Mouse (Mus musculus) liver, embryonic 16.5 days (tissue): ENCODE data around the gene Gm7534. TPM values are rescaled to one million over a fixed set of nuclear protein-coding genes. Genes with fewer than 3 reads are reported as not detected.

Source experiments
- ATAC-seq: fragments of 200-750 bp; cut with Nextera tagmentation; 2 replicates; pipeline ENCODE4 v1.8.0; 2017; ENCODE audit warnings: low read depth, mild to moderate bottlenecking, moderate number of reproducible peaks, moderate library complexity
- H3K27ac ChIP-seq: fragments of 300-500 bp; sonication (generic); 2 replicates; pipeline ENCODE4 v1.5.1; 2014; ENCODE audit warnings: mild to moderate bottlenecking, low read length
- H3K27me3 ChIP-seq: fragments of 300-500 bp; sonication (generic); 2 replicates; pipeline ENCODE4 v1.6.1; 2014; ENCODE audit warnings: low read depth, low read length, mixed read lengths; ENCODE audit not compliant: control insufficient read depth, insufficient read depth
- H3K36me3 ChIP-seq: fragments of 300-500 bp; sonication (generic); 2 replicates; pipeline ENCODE4 v1.6.1; 2014; ENCODE audit warnings: mild to moderate bottlenecking; ENCODE audit not compliant: control insufficient read depth, insufficient read depth
- H3K4me1 ChIP-seq: fragments of 300-500 bp; sonication (generic); 2 replicates; pipeline ENCODE4 v1.6.1; 2014; ENCODE audit warnings: low read depth, low read length, mixed read lengths; ENCODE audit not compliant: control insufficient read depth
- H3K4me2 ChIP-seq: fragments of 300-500 bp; sonication (generic); 2 replicates; pipeline ENCODE4 v1.6.1; 2014; ENCODE audit warnings: low read depth, low read length, mixed read lengths
- H3K4me3 ChIP-seq: fragments of 300-500 bp; sonication (generic); 2 replicates; pipeline ENCODE4 v1.5.1; 2014; ENCODE audit warnings: low read depth, mild to moderate bottlenecking, low read length
- H3K9ac ChIP-seq: fragments of 300-500 bp; sonication (generic); 2 replicates; pipeline ENCODE4 v1.6.1; 2014; ENCODE audit warnings: low read depth, low read length
- H3K9me3 ChIP-seq: fragments of 300-500 bp; sonication (generic); replicated peaks from 2 replicates; pipeline ENCODE4 v1.6.1; 2016; ENCODE audit warnings: low read length; ENCODE audit not compliant: control insufficient read depth
- WGBS: fragments of 180-500 bp; shearing (Covaris S2); extraction: QIAGEN DNeasy Blood & Tissue Kit; methylation state at CpG from one replicate; pipeline ENCODE4 v1.1.7; 2014; ENCODE audit not compliant: insufficient replicate concordance; 5-methylcytosine and 5-hydroxymethylcytosine counted together
- polyA plus RNA-seq: library from polyadenylated mRNA; unstranded; fragments of >200 nt; fragmentation: Nextera tagmentation; extraction: Ambion mirVana; gene quantifications from 2 replicates; pipeline ENCODE4 v1.2.1, GENCODE M21; 2015

Gene Gm7534
- polyA plus RNA-seq: not detected in 2 replicates

- no peak within 1 kb of the TSS for H3K4me2 ChIP-seq
- H3K4me1 ChIP-seq: no peaks in the 10 kb centered on the region
- WGBS: 81% methylated on average over 4 of the region's 4 CpGs
- no peak for ATAC-seq
- H3K27ac ChIP-seq: no peak within 1 kb of the TSS
- no peaks in the 10 kb centered on the region for H3K36me3 ChIP-seq
- H3K4me3 ChIP-seq: no peak within 1 kb of the TSS
- H3K9me3 ChIP-seq: no peaks in the 10 kb centered on the region
- no peaks in the 10 kb centered on the region for H3K27me3 ChIP-seq
- H3K9ac ChIP-seq: no peak within 1 kb of the TSS
Observed at GRCm38 (mm10) chr4:134202904-134203303, at the start of gene Gm7534. Gene Gm7534, minus strand, starts transcription at chr4:134203004.

GRCm38 (mm10) chr4:134252131-134252910 is 49.5 kb upstream of the Gm7534 start:
- Histone ChIP-seq H3K27me3 (peaks cover 79% of the 10 kb centered on the region), H3K9ac (no peak overlapping the region), H3K4me2 (peak overlapping the region; percentile 60), H3K4me1 (peaks cover 24% of the 10 kb centered on the region), H3K9me3 (no peaks in the 10 kb centered on the region), H3K36me3 (no peaks in the 10 kb centered on the region), H3K27ac (no peak overlapping the region), H3K4me3 (peak overlapping the region; percentile 49)
- no peak for ATAC-seq
- 8% methylated on average over 22 of the region's 22 CpGs for WGBS

DNA sequence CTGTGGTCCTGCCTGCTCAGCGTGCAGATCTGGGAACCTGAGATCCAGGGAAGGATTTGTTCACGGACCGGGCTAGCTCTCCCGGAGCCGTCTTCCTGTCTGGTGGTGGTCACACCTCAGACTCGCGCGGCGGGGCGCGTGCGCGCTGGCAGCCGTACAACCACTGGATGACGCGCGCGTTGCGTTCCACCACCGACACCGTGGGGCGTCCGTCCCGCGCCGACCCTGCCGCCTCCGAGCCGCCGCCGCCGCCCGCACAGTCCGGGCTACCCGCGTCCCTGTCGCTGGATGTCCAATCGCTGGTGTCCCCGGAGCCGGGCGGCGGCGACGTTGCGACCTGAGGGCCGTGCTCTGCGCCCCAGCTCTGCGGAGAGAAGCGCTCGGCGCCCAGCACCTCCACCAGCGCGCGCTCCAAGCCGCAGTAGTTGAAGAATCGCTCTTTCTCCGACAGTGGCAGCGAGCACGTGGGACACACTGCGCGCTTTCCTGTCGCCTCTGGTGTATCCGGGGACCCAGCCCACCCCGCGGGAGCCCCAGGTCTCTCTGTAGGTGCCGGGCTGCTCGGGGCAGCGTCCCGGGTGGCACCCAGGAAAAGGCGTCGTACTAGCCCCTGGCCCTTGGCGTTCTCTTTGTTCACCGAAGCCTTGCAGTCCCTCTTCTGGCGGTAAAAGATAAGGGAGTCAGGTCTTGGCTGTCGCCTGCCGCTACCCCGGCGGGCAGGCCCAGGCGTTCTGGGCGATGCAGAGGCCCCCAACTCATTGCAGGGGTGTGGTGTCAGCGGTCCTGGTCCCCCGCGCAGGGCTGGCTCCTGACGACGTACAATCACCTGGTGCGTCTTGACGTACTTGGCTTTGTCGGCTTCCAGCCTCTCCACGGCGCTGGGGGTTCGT is 48.7 kb upstream of the Gm7534 start:
- no peaks in the 10 kb centered on the region for H3K36me3 ChIP-seq
- peak overlapping the region; percentile 49 for H3K4me3 ChIP-seq
- no peaks in the 10 kb centered on the region for H3K9me3 ChIP-seq
- H3K4me1 ChIP-seq: peaks cover 24% of the 10 kb centered on the region
- WGBS: under 1% methylated on average over 91 of the region's 91 CpGs
- no peak overlapping the region for H3K9ac ChIP-seq
- peaks cover 87% of the 10 kb centered on the region for H3K27me3 ChIP-seq
- peak overlapping the region; percentile 60 for H3K4me2 ChIP-seq
- H3K27ac ChIP-seq: no peak overlapping the region
- ATAC-seq: no peak

DNA sequence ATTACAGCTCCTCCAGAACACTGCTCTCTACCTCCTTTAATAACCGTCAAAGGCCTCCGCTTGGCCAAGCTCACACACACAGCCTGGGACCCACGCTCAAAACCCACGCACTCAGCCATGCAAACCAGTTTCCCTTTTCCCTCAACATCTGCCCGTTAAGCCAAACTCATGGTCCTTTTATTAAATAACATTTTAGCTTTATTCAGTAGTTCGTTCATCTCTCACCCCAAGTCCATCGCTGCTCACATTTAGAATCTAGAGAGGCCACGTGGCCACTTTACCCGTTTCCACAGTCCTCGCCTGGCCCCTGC is 48.1 kb upstream of the Gm7534 start:
- Histone ChIP-seq H3K27me3 (peaks cover 91% of the 10 kb centered on the region), H3K4me3 (peak overlapping the region; percentile 49), H3K9me3 (no peaks in the 10 kb centered on the region), H3K9ac (no peak overlapping the region), H3K27ac (no peak overlapping the region), H3K4me2 (peak overlapping the region; percentile 60), H3K4me1 (peaks cover 24% of the 10 kb centered on the region), H3K36me3 (no peaks in the 10 kb centered on the region)
- no peak for ATAC-seq
- WGBS: 19% methylated on average over 10 of the region's 10 CpGs

DNA sequence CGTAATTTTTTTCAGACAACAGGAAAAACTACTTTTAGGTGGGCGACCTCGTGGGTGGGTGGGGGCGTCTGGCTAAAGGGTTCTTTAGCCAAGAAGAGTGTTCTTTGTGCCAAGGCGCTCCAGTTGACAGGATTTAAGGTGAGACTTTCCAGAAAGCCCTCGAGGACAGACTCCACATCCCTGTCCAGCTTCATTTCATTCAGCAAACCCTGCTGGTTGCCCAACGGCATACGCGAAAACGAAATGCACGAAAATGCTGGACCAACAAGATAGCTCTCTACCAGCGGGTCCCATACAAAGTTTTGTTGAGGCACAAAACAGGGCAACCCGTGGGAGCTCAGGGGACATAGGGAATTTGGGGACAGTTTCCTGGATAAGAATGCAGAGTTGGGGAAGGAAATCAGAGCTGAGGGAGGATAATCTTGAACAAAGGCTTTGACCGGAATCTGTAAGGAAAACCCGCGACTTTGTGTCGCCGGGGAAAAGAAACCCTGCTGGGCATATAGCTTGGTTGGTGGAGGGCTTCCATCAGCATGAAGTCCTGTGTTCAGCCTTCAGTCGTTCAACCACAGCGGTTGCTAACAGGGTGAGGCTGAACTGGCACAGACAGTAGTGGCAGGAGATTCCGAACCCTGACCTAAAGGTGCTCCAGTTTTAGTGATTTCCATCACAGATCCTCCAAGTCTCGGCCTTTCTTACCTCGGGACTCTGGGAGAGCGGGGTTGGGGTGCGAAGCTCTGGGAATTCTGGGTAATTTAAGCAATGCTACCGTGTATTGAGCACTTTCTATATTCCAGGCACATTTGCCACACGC is 47.5 kb upstream of the Gm7534 start:
- ATAC-seq: no peak
- Histone ChIP-seq H3K9me3 (no peaks in the 10 kb centered on the region), H3K27ac (no peak overlapping the region), H3K9ac (no peak overlapping the region), H3K4me1 (peaks cover 28% of the 10 kb centered on the region), H3K4me2 (peak overlapping the region; percentile 54; the same call in 1 of the 2 replicates), H3K36me3 (no peaks in the 10 kb centered on the region), H3K4me3 (no peak overlapping the region; the same call in 1 of the 2 replicates), H3K27me3 (peaks cover 91% of the 10 kb centered on the region)
- 20% methylated on average over 27 of the region's 27 CpGs for WGBS

DNA sequence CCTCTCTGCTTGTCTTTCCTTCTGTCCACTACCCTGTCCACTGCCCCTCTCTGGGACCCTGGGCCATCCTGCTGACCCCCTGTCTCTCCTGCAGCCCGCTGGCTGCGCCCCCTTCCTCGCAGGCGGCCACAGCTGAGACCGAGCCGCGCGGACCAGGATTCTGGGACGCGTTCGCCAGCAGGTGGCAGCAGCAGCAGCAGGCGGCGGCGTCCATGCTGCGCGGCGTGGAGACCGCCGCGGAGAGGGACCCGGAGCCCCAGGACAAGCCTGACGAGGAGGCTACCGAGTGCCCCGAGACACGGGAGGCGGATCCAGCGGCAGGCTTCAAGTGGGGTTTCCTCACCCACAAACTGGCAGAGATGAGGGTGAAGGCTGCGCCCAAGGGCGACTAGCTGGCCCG is 46.8 kb upstream of the Gm7534 start:
- Histone ChIP-seq H3K4me2 (peak overlapping the region; percentile 54), H3K4me3 (peak overlapping the region; percentile 37), H3K36me3 (no peaks in the 10 kb centered on the region), H3K27ac (no peak overlapping the region), H3K9me3 (no peaks in the 10 kb centered on the region), H3K4me1 (peaks cover 33% of the 10 kb centered on the region), H3K27me3 (peaks cover 85% of the 10 kb centered on the region), H3K9ac (no peak overlapping the region)
- ATAC-seq: no peak
- WGBS: 4% methylated on average over 30 of the region's 30 CpGs

DNA sequence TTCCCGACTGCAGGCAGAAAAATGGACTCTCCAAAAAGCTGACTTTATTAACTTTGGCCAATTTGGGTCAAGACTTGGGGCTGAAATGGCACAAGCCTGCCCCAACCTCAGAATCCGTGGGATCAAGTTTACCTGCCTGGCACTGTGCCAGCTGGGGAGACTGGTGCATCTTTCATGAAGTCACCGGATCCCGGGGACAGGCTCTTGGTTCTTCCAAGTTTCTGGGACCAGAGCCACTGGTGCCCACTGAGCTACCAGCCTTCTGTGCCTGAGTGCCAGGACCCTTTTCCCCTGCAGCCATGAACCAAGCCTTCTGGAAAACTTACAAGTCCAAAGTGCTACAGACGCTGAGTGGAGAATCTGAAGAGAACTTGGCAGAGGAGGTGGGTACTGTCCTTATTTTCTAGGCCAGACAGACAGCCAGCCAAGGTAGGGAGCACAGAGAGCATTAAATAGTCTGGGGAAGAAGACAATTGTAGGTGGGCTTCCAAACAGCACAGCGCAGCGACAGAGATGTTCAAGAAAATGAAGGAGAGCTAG is 44.0 kb upstream of the Gm7534 start, which contains the start of gene Gm30191:
Gene Gm30191 (plus strand): TSS at position 217 of the 540 bp plus-strand sequence.
- 66% methylated on average over 7 of the region's 7 CpGs for WGBS
- peak within 1 kb of the TSS; percentile 98 for H3K4me2 ChIP-seq
- peaks cover 26% of the 10 kb centered on the region for H3K4me1 ChIP-seq
- no peak for ATAC-seq
- H3K27ac ChIP-seq: no peak within 1 kb of the TSS
- peaks cover 56% of the 10 kb centered on the region for H3K27me3 ChIP-seq
- peak within 1 kb of the TSS; percentile 84; the same call in 1 of the 2 replicates for H3K4me3 ChIP-seq
- no peaks in the 10 kb centered on the region for H3K9me3 ChIP-seq
- no peak within 1 kb of the TSS for H3K9ac ChIP-seq
- no peaks in the 10 kb centered on the region for H3K36me3 ChIP-seq

DNA sequence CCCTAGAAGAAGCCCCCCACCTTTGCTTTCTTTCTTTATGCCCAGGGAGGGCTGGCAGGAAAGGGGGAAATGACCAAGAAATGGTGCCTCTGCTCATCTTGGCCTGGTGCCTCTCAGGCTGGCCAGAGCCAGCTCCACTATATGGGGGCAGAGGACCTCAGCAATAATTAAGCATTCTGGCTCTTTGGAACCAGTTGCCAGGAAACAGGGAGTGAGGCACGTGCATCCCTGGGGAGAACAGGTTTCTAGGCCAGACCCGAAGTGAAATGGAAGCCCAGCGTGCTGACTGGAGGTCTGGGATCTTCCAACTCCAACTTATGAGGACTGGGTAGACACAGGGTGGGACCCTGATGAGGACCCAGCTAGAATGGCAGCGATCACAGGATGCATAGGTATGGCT is 43.5 kb upstream of the Gm7534 start:
- Histone ChIP-seq H3K4me2 (no peak overlapping the region), H3K4me1 (peaks cover 20% of the 10 kb centered on the region), H3K27ac (no peak overlapping the region), H3K9ac (no peak overlapping the region), H3K4me3 (no peak overlapping the region), H3K36me3 (no peaks in the 10 kb centered on the region), H3K9me3 (no peaks in the 10 kb centered on the region), H3K27me3 (peaks cover 51% of the 10 kb centered on the region)
- no peak for ATAC-seq
- 49% methylated on average over 4 of the region's 4 CpGs for WGBS
